Mouse (Mus musculus) myocyte (in vitro differentiated cells): ENCODE measurements at regions not wholly inside any gene's neighbourhood (a gene's known extent, or its start where the extent isn't known, plus 50 kb on each side); places are given as distances from the start of the nearest gene placed in this dataset.

Experiments
- CEBPB ChIP-seq: IDR thresholded peaks from 2 replicates; pipeline ENCODE4 v1.6.1; 2011; ENCODE audit warnings: mild to moderate bottlenecking, moderate library complexity; ENCODE audit not compliant: poor library complexity, insufficient read depth, severe bottlenecking
- E2F4 ChIP-seq: IDR thresholded peaks from one replicate; pipeline ENCODE4 v1.6.1; 2011; ENCODE audit warnings: mild to moderate bottlenecking, control low read depth, moderate library complexity; ENCODE audit not compliant: insufficient read depth
- MAX ChIP-seq: IDR thresholded peaks from one replicate; pipeline ENCODE4 v1.6.1; 2011; ENCODE audit warnings: low read depth, mild to moderate bottlenecking, control low read depth
- MYOD1 ChIP-seq, 3 experiments: IDR thresholded peaks; one replicate each; pipeline ENCODE4 v1.6.1; 2011; ENCODE audit warnings: control low read depth in 2 of 3, low read depth in 2 of 3, mild to moderate bottlenecking in 2 of 3, moderate library complexity in 1 of 3; ENCODE audit not compliant: insufficient read length in 2 of 3, control insufficient read depth in 1 of 3
- MYOG ChIP-seq, 3 experiments: IDR thresholded peaks; one replicate each; pipeline ENCODE4 v1.6.1; 2011; ENCODE audit warnings: control low read depth in 2 of 3, low read depth in 2 of 3, mild to moderate bottlenecking in 2 of 3; ENCODE audit not compliant: insufficient read length in 2 of 3, control insufficient read depth in 1 of 3, insufficient read depth in 1 of 3
- POLR2A ChIP-seq: IDR thresholded peaks from one replicate; pipeline ENCODE4 v1.6.1; 2011; ENCODE audit warnings: low read depth, mild to moderate bottlenecking, control low read depth, moderate library complexity; ENCODE audit not compliant: insufficient read length
- POLR2AphosphoS2 ChIP-seq: IDR thresholded peaks from one replicate; pipeline ENCODE4 v1.6.1; 2011; ENCODE audit warnings: low read depth, control low read depth; ENCODE audit not compliant: insufficient read length
- REST ChIP-seq: IDR thresholded peaks from one replicate; pipeline ENCODE4 v1.6.1; 2011; ENCODE audit warnings: mild to moderate bottlenecking, control low read depth, moderate library complexity; ENCODE audit not compliant: insufficient read depth, insufficient read length
- SRF ChIP-seq: IDR thresholded peaks from one replicate; pipeline ENCODE4 v1.6.1; 2011; ENCODE audit warnings: low read depth; ENCODE audit not compliant: control insufficient read depth, insufficient read length
- TCF12 ChIP-seq: IDR thresholded peaks from one replicate; pipeline ENCODE4 v1.6.1; 2011; ENCODE audit warnings: mild to moderate bottlenecking, control low read depth; ENCODE audit not compliant: poor library complexity, insufficient read depth, severe bottlenecking
- TCF3 ChIP-seq: IDR thresholded peaks from one replicate; pipeline ENCODE4 v1.6.1; 2011; ENCODE audit warnings: low read depth, control low read depth; ENCODE audit not compliant: insufficient read length
- USF1 ChIP-seq: IDR thresholded peaks from one replicate; pipeline ENCODE4 v1.6.1; 2011; ENCODE audit warnings: low read depth, mild to moderate bottlenecking, control low read depth, moderate library complexity

- TF ChIP-seq POLR2A (no peak), USF1 (no peak), MYOD1 (IDR thresholded peaks at IDR 0.05; ENCODE audit: control insufficient read depth in 1 of 3, insufficient read length in 2 of 3, low read depth in 2 of 3) (no peak), MAX (no peak), POLR2AphosphoS2 (no peak), TCF12 (no peak), MYOG (IDR thresholded peaks at IDR 0.05; ENCODE audit: control insufficient read depth in 1 of 3, insufficient read depth in 1 of 3, insufficient read length in 2 of 3, low read depth in 2 of 3) (no peak), CEBPB (no peak), REST (peak; percentile 11), E2F4 (no peak), SRF (no peak), TCF3 (no peak)
These were observed 311.4 kb upstream of the Zdhhc25 start for GRCm38 (mm10) chr15:88288696-88289095.
